Mouse (Mus musculus) monocyte, adult 2 months (primary cell): Measurements from ENCODE around the gene Ppt2.

ENCODE experiments used
- DNase-seq, 2 experiments: peaks; one replicate each; pipeline ENCODE4 v3.0.0; 2022; ENCODE audit warnings: low spot score in 2 of 2, low read depth in 1 of 2

Ppt2 gene

DNA sequence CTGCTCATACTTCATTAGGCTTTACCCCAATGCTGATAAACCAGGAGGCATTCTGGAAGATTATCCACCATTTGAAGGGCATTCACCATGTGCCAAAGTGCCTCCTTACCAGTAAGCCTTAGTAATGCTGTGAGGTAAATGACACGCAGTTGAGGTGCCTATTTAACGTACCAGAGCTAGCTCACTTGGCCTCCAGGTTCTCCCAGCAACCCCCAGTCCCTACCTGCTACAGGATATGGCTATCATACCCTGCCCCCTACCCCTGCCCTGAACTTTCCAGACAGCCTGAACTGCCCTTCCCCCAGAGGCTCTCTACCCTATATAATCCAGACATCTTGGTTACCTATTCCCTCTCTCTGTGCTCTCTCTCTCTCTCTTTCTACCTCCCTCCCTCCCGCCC, 39.5 kb downstream of the Ppt2 start:
- DNase-seq, result no peak

DNA sequence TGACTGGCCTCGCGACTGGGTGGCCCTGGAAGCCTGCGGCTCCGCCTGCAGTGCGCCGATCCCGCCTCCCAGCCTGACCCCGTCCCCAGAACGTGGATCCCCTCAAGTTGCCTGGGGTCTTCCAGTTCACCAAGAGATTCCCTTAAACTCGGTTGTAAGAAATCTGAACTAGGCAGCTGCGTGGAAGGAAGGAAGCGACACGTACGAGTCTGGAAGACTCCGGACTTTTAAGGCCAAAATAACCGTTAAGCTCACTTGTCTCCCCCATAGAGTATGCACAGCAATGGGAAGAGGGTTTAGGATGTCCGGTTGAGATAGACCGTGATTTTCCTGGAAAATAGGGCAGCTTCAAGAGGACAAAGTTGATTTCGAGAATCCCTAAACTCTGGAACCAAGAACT, 40.5 kb downstream of the Ppt2 start:
- DNase-seq, result no peak

DNA sequence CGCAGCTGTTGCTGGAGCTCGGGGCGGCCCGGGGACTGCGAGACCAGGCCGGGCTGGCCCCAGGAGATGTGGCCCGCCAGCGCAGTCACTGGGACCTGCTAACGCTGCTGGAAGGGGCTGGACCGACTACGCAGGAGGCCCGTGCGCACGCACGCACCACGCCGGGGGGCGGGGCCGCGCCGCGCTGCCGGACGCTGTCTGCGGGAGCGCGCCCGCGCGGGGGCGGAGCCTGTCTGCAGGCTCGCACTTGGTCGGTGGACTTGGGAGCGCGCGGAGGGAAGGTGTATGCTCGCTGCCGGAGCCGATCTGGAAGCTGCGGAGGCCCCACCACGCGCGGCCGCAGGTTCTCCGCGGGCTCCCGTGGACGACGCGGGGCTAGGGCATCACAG, 40.9 kb downstream of the Ppt2 start:
- DNase-seq, result peak; percentile 87 to 94

DNA sequence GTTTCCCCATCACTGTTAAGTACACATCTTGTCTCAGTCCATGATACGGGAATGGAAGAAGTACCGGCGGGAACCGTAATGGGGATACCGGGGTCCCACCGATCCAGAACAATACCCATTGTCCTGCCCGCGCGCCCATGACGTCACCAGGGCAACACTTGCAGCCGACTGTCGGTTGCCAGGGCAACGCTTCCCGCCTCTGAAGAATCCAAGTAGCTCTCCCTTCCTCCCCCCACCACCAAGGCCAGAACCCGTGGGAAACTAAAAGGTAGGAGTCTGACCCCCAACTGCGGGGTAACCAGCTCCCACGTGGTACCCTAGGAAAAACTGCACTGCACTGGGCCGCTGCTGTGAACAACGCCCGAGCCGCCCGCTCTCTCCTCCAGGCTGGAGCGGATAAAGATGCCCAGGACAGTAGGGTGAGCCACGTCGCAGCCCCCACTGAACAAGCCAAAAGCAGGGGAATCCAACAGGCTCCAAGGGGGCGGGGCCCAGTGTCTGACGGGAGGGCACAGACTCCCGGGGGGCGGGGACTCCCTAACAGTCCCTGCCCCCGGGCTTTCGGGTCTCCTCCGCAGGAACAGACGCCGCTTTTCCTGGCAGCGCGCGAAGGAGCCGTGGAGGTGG, 41.4 kb downstream of the Ppt2 start:
- peak in 1 of 2 experiments; percentile 48 for DNase-seq

DNA sequence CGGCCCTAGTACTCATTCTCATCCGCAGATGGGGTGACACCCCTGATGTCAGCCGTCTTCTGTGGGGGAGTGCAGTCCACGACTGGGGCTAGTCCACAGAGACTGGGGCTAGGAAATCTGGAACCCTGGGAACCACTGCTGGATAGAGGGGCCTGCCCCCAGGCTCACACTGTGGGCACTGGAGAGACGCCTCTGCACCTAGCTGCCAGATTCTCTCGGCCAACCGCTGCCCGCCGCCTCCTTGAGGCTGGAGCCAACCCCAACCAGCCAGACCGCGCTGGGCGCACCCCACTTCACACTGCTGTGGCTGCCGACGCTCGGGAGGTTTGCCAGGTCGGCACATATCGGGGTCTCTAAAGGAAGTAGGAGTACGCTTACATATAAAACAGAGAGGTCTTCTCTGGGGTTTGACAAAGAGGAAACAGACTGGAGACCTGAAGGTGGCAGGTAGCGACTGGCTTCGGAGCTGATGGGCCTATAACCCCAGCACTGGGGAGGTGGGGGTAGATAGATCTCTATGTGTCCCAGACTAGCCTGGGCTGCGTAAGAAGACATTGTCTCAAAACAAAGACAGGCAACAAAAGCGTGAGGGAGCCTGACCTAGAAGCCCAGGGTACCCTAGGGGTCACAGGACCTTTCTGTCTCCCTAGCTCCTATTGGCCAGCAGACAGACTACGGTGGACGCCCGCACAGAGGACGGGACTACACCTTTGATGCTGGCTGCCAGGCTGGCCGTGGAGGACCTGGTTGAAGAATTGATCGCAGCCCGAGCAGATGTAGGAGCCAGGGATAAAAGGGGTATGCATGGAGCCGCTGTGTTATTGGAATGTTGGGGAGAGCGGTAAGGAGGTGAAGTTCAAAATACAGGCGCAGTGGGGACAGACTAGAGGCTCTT, 42.2 kb downstream of the Ppt2 start:
- DNase-seq, result no peak

DNA sequence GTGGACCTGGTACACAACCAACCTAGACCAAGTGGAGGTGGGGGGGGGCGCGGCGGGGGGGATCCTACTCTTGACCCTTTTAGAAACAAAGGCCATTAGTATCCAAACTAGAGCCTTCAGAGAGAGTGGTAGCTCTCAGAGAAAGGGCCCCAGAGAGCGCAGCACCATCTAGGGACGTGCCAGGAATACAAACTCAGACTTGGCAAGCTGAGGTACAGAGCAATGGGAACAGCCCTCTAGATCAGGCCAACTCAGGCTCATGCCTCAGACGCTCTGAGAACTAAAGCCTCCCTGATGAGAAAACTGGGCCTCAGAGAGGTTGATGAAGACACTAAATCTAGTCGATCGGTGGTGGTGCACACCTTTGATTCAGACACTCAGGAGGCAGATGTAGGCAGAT, 43.2 kb downstream of the Ppt2 start:
- no peak for DNase-seq

DNA sequence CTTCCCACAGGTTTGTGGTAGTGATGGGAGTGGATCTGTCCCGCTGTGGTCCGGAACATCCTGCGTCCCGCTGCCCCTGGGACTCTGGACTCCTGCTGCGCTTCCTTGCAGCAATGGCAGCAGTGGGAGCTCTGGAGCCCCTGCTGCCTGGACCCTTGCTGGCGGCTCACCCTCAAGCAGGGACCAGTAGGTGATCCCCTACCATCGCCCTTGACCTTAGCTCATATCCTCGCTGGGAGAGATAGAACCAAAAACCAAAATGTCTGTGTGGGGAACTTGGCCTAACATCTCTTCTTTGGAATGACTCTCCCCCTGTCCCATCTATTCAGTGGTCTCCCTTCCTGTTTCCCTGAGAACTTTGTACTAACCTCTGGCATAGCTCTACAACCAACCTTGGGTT, 44.5 kb downstream of the Ppt2 start:
- no peak for DNase-seq

DNA sequence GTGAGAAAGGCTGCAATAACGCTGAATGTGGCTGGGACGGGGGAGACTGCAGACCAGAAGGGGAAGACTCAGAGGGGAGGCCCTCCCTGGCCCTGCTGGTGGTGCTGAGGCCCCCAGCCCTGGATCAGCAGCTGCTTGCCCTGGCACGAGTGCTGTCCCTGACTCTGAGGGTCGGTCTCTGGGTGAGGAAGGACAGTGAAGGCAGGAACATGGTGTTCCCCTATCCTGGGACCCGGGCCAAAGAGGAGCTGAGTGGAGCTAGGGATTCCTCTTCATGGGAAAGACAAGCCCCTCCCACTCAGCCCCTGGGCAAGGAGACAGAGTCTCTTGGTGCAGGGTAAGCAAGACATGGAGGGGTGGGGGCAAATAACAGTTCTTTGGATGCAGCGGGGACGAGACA, 44.9 kb downstream of the Ppt2 start:
- no peak for DNase-seq

DNA sequence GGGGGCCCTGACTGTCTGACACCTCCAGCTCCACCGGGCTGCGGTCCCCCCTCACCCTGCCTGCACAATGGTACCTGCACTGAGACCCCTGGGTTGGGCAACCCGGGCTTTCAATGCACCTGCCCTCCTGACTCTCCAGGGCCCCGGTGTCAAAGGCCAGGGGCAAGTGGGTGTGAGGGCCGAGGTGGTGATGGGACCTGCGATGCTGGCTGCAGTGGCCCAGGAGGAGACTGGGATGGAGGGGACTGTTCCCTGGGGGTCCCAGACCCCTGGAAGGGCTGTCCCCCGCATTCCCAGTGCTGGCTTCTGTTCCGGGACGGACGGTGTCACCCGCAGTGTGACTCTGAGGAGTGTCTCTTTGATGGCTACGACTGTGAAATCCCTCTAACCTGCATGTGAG, 45.8 kb downstream of the Ppt2 start:
- no peak for DNase-seq

DNA sequence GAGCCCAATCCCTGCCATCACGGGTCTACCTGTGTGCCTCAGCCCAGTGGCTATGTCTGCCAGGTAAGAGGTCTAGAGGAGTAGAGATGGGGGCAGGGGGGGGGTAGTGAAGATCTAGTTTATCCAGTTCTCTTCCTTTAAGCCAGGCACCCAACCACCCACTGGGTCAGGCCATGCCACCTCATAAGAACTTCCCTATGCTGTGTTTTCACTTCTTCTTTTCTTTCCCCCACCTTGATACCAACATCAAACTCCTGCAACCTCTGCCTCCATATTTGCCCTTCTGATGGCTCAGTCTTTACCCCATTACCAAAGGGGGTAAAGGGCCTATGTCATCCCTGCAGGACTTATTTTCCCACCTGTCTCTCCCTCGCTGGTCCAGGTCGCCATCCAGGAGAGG, 50.2 kb downstream of the Ppt2 start:
- no peak for DNase-seq

DNA sequence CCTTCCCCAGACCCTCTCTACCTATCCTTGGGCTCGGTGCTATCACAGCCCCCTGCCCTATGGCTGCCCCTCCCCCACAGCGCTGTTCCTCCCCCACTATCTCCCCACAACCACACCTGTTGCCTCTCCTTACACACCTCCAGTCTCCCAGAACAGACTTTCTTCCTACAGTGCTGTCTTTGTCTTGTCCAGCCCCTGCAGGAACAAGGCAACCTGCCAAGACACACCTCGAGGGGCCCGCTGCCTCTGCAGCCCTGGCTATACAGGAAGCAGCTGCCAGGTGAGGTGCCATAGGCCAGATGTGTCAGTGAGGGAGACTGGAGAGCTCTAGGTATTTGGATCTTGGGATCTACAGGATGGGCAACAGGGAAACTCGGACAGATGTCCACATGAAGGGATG, 51.7 kb downstream of the Ppt2 start:
- DNase-seq, result no peak

DNA sequence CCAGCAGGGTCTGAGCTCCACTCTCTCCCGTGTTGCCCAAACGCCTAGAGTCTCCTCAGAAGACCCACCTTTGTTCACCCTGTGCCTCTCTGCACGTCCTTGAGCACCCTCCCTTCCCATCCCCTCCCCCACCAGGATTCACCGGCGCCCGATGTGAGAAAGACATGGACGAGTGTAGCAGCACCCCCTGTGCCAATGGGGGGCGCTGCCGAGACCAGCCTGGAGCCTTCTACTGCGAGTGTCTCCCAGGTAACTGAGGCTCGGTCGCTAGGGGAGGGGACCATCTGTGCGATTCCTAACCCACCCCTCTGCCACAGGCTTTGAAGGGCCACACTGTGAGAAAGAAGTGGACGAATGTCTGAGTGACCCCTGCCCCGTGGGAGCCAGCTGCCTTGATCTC, 55.9 kb downstream of the Ppt2 start:
- no peak for DNase-seq

DNA sequence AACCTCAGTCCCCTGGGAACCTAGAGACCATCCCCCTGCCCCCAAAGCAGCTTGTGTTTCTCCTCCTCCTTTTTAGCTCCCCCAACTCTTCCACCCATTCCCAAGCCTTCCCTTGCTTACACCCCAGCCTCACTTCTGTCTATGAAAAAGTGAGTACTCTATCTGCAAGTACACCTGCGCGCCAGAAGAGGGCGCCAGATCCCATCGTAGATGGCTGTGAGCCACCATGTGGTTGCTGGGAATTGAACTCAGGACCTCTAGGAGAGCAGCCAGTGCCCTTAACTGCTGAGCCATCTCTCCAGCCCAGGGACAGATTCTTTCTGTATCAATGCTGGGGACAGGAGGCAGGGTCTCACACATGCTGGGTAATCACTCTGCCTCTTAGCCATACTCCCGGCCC, 56.4 kb downstream of the Ppt2 start:
- DNase-seq, result no peak

DNA sequence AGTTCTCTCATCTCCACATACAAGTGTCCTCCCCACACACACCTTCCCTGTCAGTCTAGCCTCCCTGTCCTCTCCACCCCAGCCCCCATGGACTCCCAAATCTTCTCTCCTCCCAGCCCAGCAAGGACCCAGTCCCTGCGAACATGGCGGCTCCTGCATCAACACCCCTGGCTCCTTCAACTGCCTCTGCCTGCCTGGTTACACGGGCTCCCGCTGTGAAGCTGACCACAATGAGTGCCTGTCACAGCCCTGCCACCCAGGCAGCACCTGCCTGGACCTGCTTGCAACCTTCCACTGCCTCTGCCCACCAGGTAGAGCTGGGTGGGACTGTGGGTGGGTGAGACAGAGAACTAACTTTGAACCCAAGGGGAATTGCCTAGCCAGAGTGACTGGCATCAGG, 58.4 kb downstream of the Ppt2 start:
- DNase-seq, result no peak

DNA sequence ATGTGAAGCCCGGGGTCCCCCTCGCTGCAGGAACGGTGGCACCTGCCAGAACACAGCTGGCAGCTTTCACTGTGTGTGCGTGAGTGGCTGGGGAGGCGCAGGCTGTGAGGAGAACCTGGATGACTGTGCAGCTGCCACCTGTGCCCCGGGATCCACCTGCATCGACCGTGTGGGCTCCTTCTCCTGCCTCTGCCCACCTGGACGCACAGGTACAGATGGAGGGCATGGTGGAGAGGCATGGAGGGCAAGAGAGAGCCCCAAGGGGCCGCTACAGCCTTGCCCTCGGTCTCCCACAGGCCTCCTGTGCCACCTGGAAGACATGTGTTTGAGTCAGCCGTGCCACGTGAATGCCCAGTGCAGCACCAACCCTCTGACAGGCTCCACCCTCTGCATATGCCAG, 59.9 kb downstream of the Ppt2 start:
- DNase-seq, result no peak

DNA sequence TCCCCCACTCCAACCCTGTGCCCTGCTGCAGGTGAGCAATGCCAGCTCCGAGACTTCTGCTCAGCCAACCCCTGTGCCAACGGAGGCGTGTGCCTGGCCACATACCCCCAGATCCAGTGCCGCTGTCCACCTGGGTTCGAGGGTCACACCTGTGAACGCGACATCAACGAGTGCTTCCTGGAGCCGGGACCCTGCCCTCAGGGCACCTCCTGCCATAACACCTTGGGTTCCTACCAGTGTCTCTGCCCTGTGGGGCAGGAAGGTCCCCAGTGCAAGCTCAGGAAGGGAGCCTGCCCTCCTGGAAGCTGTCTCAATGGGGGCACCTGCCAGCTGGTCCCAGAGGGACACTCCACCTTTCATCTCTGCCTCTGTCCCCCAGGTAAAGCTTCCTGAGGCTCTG, 61.0 kb downstream of the Ppt2 start:
- no peak for DNase-seq
